ENCODE assay signal across 8 mouse cellular contexts in genomic region chr2:85048168-85048751, GRCm38 (mm10). TPM values are rescaled to one million over a fixed set of nuclear protein-coding genes. Genes with fewer than 3 reads are reported as not detected.
DNase-seq lines count a peak whose midpoint lies in the region; ATAC-seq and TF ChIP-seq lines count a peak whose summit lies in the region.

No protein-coding gene starts in this region.

- H3K4me1 ChIP-seq in bone marrow macrophage, adult 2 months (ENCODE audit: control insufficient read depth, insufficient read depth, low read length), result peaks cover 10% of the 10 kb centered on the region
- H3K4me1 ChIP-seq in heart, embryonic 14.5 days (ENCODE audit: control insufficient read depth in 2 of 2, insufficient read depth in 2 of 2, low read length in 2 of 2), result peaks cover 11 to 24% of the 10 kb centered on the region in 2 experiments; a peak in 3 of 4 replicates
- H3K4me1 ChIP-seq in liver, embryonic 13.5 days (replicated peaks), result peaks cover 50% of the 10 kb centered on the region
- H3K4me1 ChIP-seq in stomach, embryonic 16.5 days (ENCODE audit: control insufficient read depth, insufficient read depth, low read length), result peaks cover 51% of the 10 kb centered on the region

- peak overlapping the region; percentile 73 for H3ac ChIP-seq in C2C12 (ENCODE audit: control insufficient read depth, insufficient read length, low read depth)

- H3K9ac ChIP-seq in heart, embryonic 14.5 days (ENCODE audit: low read length), result peak overlapping the region; percentile 84
- H3K9ac ChIP-seq in liver, embryonic 13.5 days, result peak overlapping the region; percentile 72
- H3K9ac ChIP-seq in stomach, embryonic 16.5 days (ENCODE audit: low read length), result peak overlapping the region; percentile 85

- no peaks in the 10 kb centered on the region for H3K27me3 ChIP-seq in C2C12 (ENCODE audit: control insufficient read depth, insufficient read depth, insufficient read length)
- H3K27me3 ChIP-seq in heart, embryonic 14.5 days (ENCODE audit: control insufficient read depth, insufficient read depth, low read length), result no peaks in the 10 kb centered on the region
- H3K27me3 ChIP-seq in liver, embryonic 13.5 days, result peaks cover 37% of the 10 kb centered on the region
- no peaks in the 10 kb centered on the region for H3K27me3 ChIP-seq in stomach, embryonic 16.5 days (ENCODE audit: control insufficient read depth, insufficient read depth, low read length)

- peak overlapping the region; percentile 44 for H3K4me3 ChIP-seq in C2C12 (ENCODE audit: insufficient read depth, poor library complexity, severe bottlenecking)
- H3K4me3 ChIP-seq in bone marrow macrophage, adult 2 months (ENCODE audit: insufficient read depth, low read length), result peak overlapping the region; percentile 53
- peak overlapping the region; percentile 64 to 75 for H3K4me3 ChIP-seq in heart, embryonic 14.5 days (ENCODE audit: control insufficient read depth in 1 of 2, insufficient read depth in 1 of 2, low read depth in 1 of 2, low read length in 2 of 2)
- peak overlapping the region; percentile 66 for H3K4me3 ChIP-seq in liver, embryonic 13.5 days (replicated peaks)
- peak overlapping the region; percentile 71 for H3K4me3 ChIP-seq in stomach, embryonic 16.5 days (replicated peaks; ENCODE audit: low read length)

- H3K79me3 ChIP-seq in C2C12 (ENCODE audit: low read depth), result peaks cover 26% of the 10 kb centered on the region

- peaks cover 54% of the 10 kb centered on the region for H3K36me3 ChIP-seq in C2C12 (ENCODE audit: control insufficient read depth, insufficient read depth)
- H3K36me3 ChIP-seq in heart, embryonic 14.5 days (ENCODE audit: control insufficient read depth, insufficient read depth, low read length), result peaks cover 52% of the 10 kb centered on the region
- peaks cover 42% of the 10 kb centered on the region for H3K36me3 ChIP-seq in liver, embryonic 13.5 days
- H3K36me3 ChIP-seq in stomach, embryonic 16.5 days (ENCODE audit: control insufficient read depth, insufficient read depth, low read length), result peaks cover 16% of the 10 kb centered on the region

- under 1% methylated on average over 32 of the region's 44 CpGs for WGBS in heart, embryonic 14.5 days
- WGBS in liver, embryonic 13.5 days (ENCODE audit: insufficient replicate concordance), result 1% methylated on average over 44 of the region's 44 CpGs
- WGBS in stomach, embryonic 16.5 days, result under 1% methylated on average over 39 of the region's 44 CpGs

- TF ChIP-seq POLR2A in bone marrow macrophage, adult 2 months (IDR thresholded peaks at IDR 0.05; ENCODE audit: borderline replicate concordance, low read depth, low read length), result no peak

- DNase-seq in fibroblast of lung, adult 2 months (ENCODE audit: low read depth), result peak; percentile 27
- peak; percentile 86 for DNase-seq in kidney, postnatal 10 days
- DNase-seq in liver, embryonic 13.5 days, result peak; percentile 28
- DNase-seq in natural killer cell, adult 2 months (ENCODE audit: low spot score in 2 of 2), result peak; percentile 22 to 40

- no peaks in the 10 kb centered on the region for H3K9me3 ChIP-seq in heart, embryonic 14.5 days (ENCODE audit: control insufficient read depth, low read length)
- no peaks in the 10 kb centered on the region for H3K9me3 ChIP-seq in liver, embryonic 13.5 days (replicated peaks)
- H3K9me3 ChIP-seq in stomach, embryonic 16.5 days (replicated peaks; ENCODE audit: control insufficient read depth, low read length), result no peaks in the 10 kb centered on the region

- peak overlapping the region; percentile 89 for H3K4me2 ChIP-seq in heart, embryonic 14.5 days (ENCODE audit: low read length)
- peak overlapping the region; percentile 93 for H3K4me2 ChIP-seq in liver, embryonic 13.5 days
- H3K4me2 ChIP-seq in stomach, embryonic 16.5 days (ENCODE audit: low read depth, low read length), result peak overlapping the region; percentile 64

- H3K27ac ChIP-seq in bone marrow macrophage, adult 2 months (ENCODE audit: insufficient read depth, low read depth, low read length), result no peak overlapping the region
- peak overlapping the region; percentile 83 to 89 for H3K27ac ChIP-seq in heart, embryonic 14.5 days (replicated peaks in 1 of 2; ENCODE audit: control insufficient read depth in 1 of 2, insufficient read depth in 1 of 2, low read depth in 2 of 2, low read length in 2 of 2)
- H3K27ac ChIP-seq in liver, embryonic 13.5 days, result peak overlapping the region; percentile 35; the same call in 1 of the 2 replicates
- H3K27ac ChIP-seq in stomach, embryonic 16.5 days (ENCODE audit: low read length), result peak overlapping the region; percentile 97

- peaks cover 37% of the 10 kb centered on the region for H3K79me2 ChIP-seq in C2C12 (ENCODE audit: control insufficient read depth, insufficient read depth)

- TF ChIP-seq CTCF in C2C12 (IDR thresholded peaks at IDR 0.05; ENCODE audit: control insufficient read depth, insufficient read depth, insufficient read length), result no peak
- TF ChIP-seq CTCF in bone marrow macrophage, adult 2 months (IDR thresholded peaks at IDR 0.05; ENCODE audit: low read depth, low read length), result no peak

- peak; percentile 54 for ATAC-seq in heart, embryonic 14.5 days (ENCODE audit: insufficient number of reproducible peaks, insufficient read depth, low FRiP score, low read depth)
- peak; percentile 18 for ATAC-seq in liver, embryonic 13.5 days (ENCODE audit: low read depth)
- ATAC-seq in stomach, embryonic 16.5 days (ENCODE audit: insufficient read depth, low FRiP score), result peak; percentile 63

TF ChIP-seq in C2C12, 6 proteins besides CTCF, POLR2A, EP300 and RAD21:
- TF ChIP-seq CEBPB (IDR thresholded peaks at IDR 0.05; ENCODE audit: low read depth) (no peak), FOSL1 (IDR thresholded peaks at IDR 0.05; ENCODE audit: insufficient read depth, low read length, poor library complexity, severe bottlenecking) (no peak), MYOD1 (IDR thresholded peaks at IDR 0.05; ENCODE audit: control insufficient read depth, insufficient read length, low read depth) (no peak), MYOG (IDR thresholded peaks at IDR 0.05; ENCODE audit: control insufficient read depth, extremely low read depth, insufficient read length) (no peak), MAX (IDR thresholded peaks at IDR 0.05) (no peak), USF1 (IDR thresholded peaks at IDR 0.05; ENCODE audit: low read depth) (no peak)

RNA-seq across cellular contexts. Expression of gene Tnks1bp1, which starts 0.4 kb away (rescaled TPM):
- 58.6 TPM for polyA plus RNA-seq in C2C12 (2012; fragmentation: generic; extraction: Trizol)
- 7.5 and 10.9 TPM in 2 replicates for polyA plus RNA-seq in bone marrow macrophage, adult 2 months (2012; ENCODE audit: insufficient read depth, insufficient read length, missing spikeins)
- polyA plus RNA-seq in heart, embryonic 14.5 days (2014; fragmentation: Nextera tagmentation; extraction: Ambion mirVana), result 7.3 and 7.7 TPM in 2 replicates
- polyA plus RNA-seq in liver, embryonic 13.5 days (2015; fragmentation: Nextera tagmentation; extraction: Ambion mirVana), result 3.4 and 4.9 TPM in 2 replicates
- 66.9 and 81.6 TPM in 2 replicates for polyA plus RNA-seq in stomach, embryonic 16.5 days (2015; fragmentation: Nextera tagmentation; extraction: Ambion mirVana)

RNA-seq across cellular contexts. Expression of gene P2rx3, which starts 11.0 kb away (rescaled TPM):
- polyA plus RNA-seq in C2C12 (2012; fragmentation: generic; extraction: Trizol), result 0.30 TPM
- 0.42 TPM in 1 of 2 replicates, not detected in the other for polyA plus RNA-seq in bone marrow macrophage, adult 2 months (2012; ENCODE audit: insufficient read depth, insufficient read length, missing spikeins)
- 0.69 TPM in 1 of 2 replicates, not detected in the other for polyA plus RNA-seq in heart, embryonic 14.5 days (2014; fragmentation: Nextera tagmentation; extraction: Ambion mirVana)
- polyA plus RNA-seq in liver, embryonic 13.5 days (2015; fragmentation: Nextera tagmentation; extraction: Ambion mirVana), result 0.23 and 0.27 TPM in 2 replicates
- polyA plus RNA-seq in stomach, embryonic 16.5 days (2015; fragmentation: Nextera tagmentation; extraction: Ambion mirVana), result 1.6 and 1.8 TPM in 2 replicates

RNA-seq across cellular contexts. Expression of gene Ssrp1, which starts 11.2 kb away (rescaled TPM):
- polyA plus RNA-seq in C2C12 (2012; fragmentation: generic; extraction: Trizol), result 195 TPM
- 96.1 and 96.7 TPM in 2 replicates for polyA plus RNA-seq in bone marrow macrophage, adult 2 months (2012; ENCODE audit: insufficient read depth, insufficient read length, missing spikeins)
- polyA plus RNA-seq in heart, embryonic 14.5 days (2014; fragmentation: Nextera tagmentation; extraction: Ambion mirVana), result 124 and 130 TPM in 2 replicates
- 199 and 216 TPM in 2 replicates for polyA plus RNA-seq in liver, embryonic 13.5 days (2015; fragmentation: Nextera tagmentation; extraction: Ambion mirVana)
- 211 and 239 TPM in 2 replicates for polyA plus RNA-seq in stomach, embryonic 16.5 days (2015; fragmentation: Nextera tagmentation; extraction: Ambion mirVana)

Comparison
In these comparisons a context has a peak if more than half of its experiments do, and no peak if none do; other contexts are left out.
1. DNase-seq: peak in every context shown above with its lines; median percentile 86 in kidney, postnatal 10 days; 31 in natural killer cell, adult 2 months; 28 in liver, embryonic 13.5 days; 27 in fibroblast of lung, adult 2 months.